Mouse (Mus musculus) bone marrow macrophage, adult 2 months (primary cell): ENCODE measurements around the gene Plekhd1. TPM values are rescaled to one million over a fixed set of nuclear protein-coding genes. Genes with fewer than 3 reads are reported as not detected.

Source experiments
- H3K27ac ChIP-seq: 2 replicates; pipeline ENCODE4 v1.5.1; 2012; ENCODE audit warnings: low read depth, low read length; ENCODE audit not compliant: insufficient read depth
- H3K4me1 ChIP-seq: 2 replicates; pipeline ENCODE4 v1.6.1; 2012; ENCODE audit warnings: low read length; ENCODE audit not compliant: control insufficient read depth, insufficient read depth
- H3K4me3 ChIP-seq: 2 replicates; pipeline ENCODE4 v1.5.1; 2012; ENCODE audit warnings: mild to moderate bottlenecking, low read length, moderate library complexity; ENCODE audit not compliant: insufficient read depth
- CTCF ChIP-seq: IDR thresholded peaks from 2 replicates; pipeline ENCODE4 v1.5.1; 2012; ENCODE audit warnings: low read depth, mild to moderate bottlenecking, low read length, moderate library complexity
- POLR2A ChIP-seq: IDR thresholded peaks from 2 replicates; pipeline ENCODE4 v1.6.1; 2012; ENCODE audit warnings: mild to moderate bottlenecking, low read depth, low read length, borderline replicate concordance
- polyA plus RNA-seq: library from polyadenylated mRNA; stranded (reverse); fragments of >200 nt; gene quantifications from 2 replicates; pipeline ENCODE4 v1.2.4, GENCODE M21; 2012; ENCODE audit not compliant: missing spikeins, insufficient read depth, insufficient read length

Plekhd1 gene
- polyA plus RNA-seq, 1 experiment: not detected

- Histone ChIP-seq H3K27ac (no peak overlapping the region), H3K4me1 (no peaks in the 10 kb centered on the region), H3K4me3 (no peak overlapping the region)
- TF ChIP-seq CTCF (no peak), POLR2A (no peak)
Observed at GRCm38 (mm10) chr12:80764116-80764515, 71.7 kb downstream of the Plekhd1 start.

GRCm38 (mm10) chr12:80769697-80770096 lies 77.3 kb downstream of the Plekhd1 start:
- TF ChIP-seq POLR2A: no peak
- TF ChIP-seq CTCF: peak; percentile 96
- H3K27ac ChIP-seq: no peak overlapping the region
- H3K4me1 ChIP-seq: no peaks in the 10 kb centered on the region
- no peak overlapping the region for H3K4me3 ChIP-seq

Other genes with a start within 250 kb of the Plekhd1 start
- gene Exd2, start 229.5 kb upstream of the Plekhd1 start, polyA plus RNA-seq: 14.5 and 15.8 TPM in 2 replicates
- not detected in 2 replicates for gene Galnt16, start 174.3 kb upstream of the Plekhd1 start, polyA plus RNA-seq
- gene Slc39a9, start 48.7 kb upstream of the Plekhd1 start, polyA plus RNA-seq: 22.0 and 25.9 TPM in 2 replicates
- 30.6 and 31.9 TPM in 2 replicates for gene Erh, start 48.2 kb upstream of the Plekhd1 start, polyA plus RNA-seq
- gene Ccdc177, start 68.1 kb downstream of the Plekhd1 start, polyA plus RNA-seq: not detected in 2 replicates
- gene Susd6, start 97.9 kb downstream of the Plekhd1 start, polyA plus RNA-seq: 144 and 157 TPM in 2 replicates